Mouse (Mus musculus): ENCODE data around the gene Gpr171. TPM values are rescaled to one million over a fixed set of nuclear protein-coding genes. Genes with fewer than 3 reads are reported as not detected.
"Not testable (repeated sequence)": the region's sequence is repeated elsewhere in the genome, so short reads cannot be mapped to it uniquely, and the experiment has no call there.

The Gpr171 gene
- 0.91 and 1.0 TPM in 2 replicates for polyA plus RNA-seq (2015; fragmentation: Nextera tagmentation; extraction: Ambion mirVana)

GRCm38 (mm10) chr3:59101218-59101986 lies at the start of gene Gpr171:
Gpr171 (minus strand) TSS chr3:59101821.
- no peak within 1 kb of the TSS for H3K4me2 ChIP-seq (ENCODE audit: low read length)
- no peaks in the 10 kb centered on the region for H3K27me3 ChIP-seq (replicated peaks; ENCODE audit: control insufficient read depth, insufficient read depth, low read length)
- no peaks in the 10 kb centered on the region for H3K4me1 ChIP-seq (ENCODE audit: control insufficient read depth, insufficient read depth, low read depth, low read length)
- H3K9me3 ChIP-seq (ENCODE audit: control insufficient read depth, low read length): no peaks in the 10 kb centered on the region
- ATAC-seq: no peak
- H3K36me3 ChIP-seq (ENCODE audit: control insufficient read depth, insufficient read depth, low read length): no peaks in the 10 kb centered on the region
- no peak within 1 kb of the TSS for H3K4me3 ChIP-seq (ENCODE audit: low read length)
- no peak within 1 kb of the TSS for H3K9ac ChIP-seq (ENCODE audit: low read depth, low read length)
- H3K27ac ChIP-seq (ENCODE audit: low read depth, low read length): no peak within 1 kb of the TSS
- 87% methylated on average over 6 of the region's 6 CpGs for WGBS

GRCm38 (mm10) chr3:59150624-59151023 lies 49.0 kb upstream of the Gpr171 start:
- Histone ChIP-seq H3K9me3 (ENCODE audit: control insufficient read depth, low read length) (no peaks in the 10 kb centered on the region), H3K4me2 (ENCODE audit: low read length) (no peak overlapping the region), H3K27me3 (replicated peaks; ENCODE audit: control insufficient read depth, insufficient read depth, low read length) (no peaks in the 10 kb centered on the region), H3K36me3 (ENCODE audit: control insufficient read depth, insufficient read depth, low read length) (no peaks in the 10 kb centered on the region), H3K9ac (ENCODE audit: low read depth, low read length) (no peak overlapping the region), H3K4me1 (ENCODE audit: control insufficient read depth, insufficient read depth, low read depth, low read length) (no peaks in the 10 kb centered on the region), H3K4me3 (ENCODE audit: low read length) (no peak overlapping the region), H3K27ac (ENCODE audit: low read depth, low read length) (no peak overlapping the region)
- no peak for ATAC-seq
- WGBS: 99% methylated on average over 2 of the region's 2 CpGs

- no peaks in the 10 kb centered on the region for H3K27me3 ChIP-seq (replicated peaks; ENCODE audit: control insufficient read depth, insufficient read depth, low read length)
- H3K4me3 ChIP-seq (ENCODE audit: low read length): no peak overlapping the region
- H3K4me1 ChIP-seq (ENCODE audit: control insufficient read depth, insufficient read depth, low read depth, low read length): no peaks in the 10 kb centered on the region
- H3K9ac ChIP-seq (ENCODE audit: low read depth, low read length): no peak overlapping the region
- no peak overlapping the region for H3K4me2 ChIP-seq (ENCODE audit: low read length)
- no peaks in the 10 kb centered on the region for H3K36me3 ChIP-seq (ENCODE audit: control insufficient read depth, insufficient read depth, low read length)
- no peak overlapping the region for H3K27ac ChIP-seq (ENCODE audit: low read depth, low read length)
- H3K9me3 ChIP-seq (ENCODE audit: control insufficient read depth, low read length): no peaks in the 10 kb centered on the region
- no peak for ATAC-seq
These were observed 48.0 kb upstream of the Gpr171 start for GRCm38 (mm10) chr3:59149646-59150045.

GRCm38 (mm10) chr3:59145194-59145593 lies 43.6 kb upstream of the Gpr171 start:
- H3K4me3 ChIP-seq (ENCODE audit: low read length): no peak overlapping the region
- H3K9me3 ChIP-seq (ENCODE audit: control insufficient read depth, low read length): no peaks in the 10 kb centered on the region
- H3K4me2 ChIP-seq (ENCODE audit: low read length): no peak overlapping the region
- H3K27ac ChIP-seq (ENCODE audit: low read depth, low read length): no peak overlapping the region
- H3K36me3 ChIP-seq (ENCODE audit: control insufficient read depth, insufficient read depth, low read length): no peaks in the 10 kb centered on the region
- no peaks in the 10 kb centered on the region for H3K4me1 ChIP-seq (ENCODE audit: control insufficient read depth, insufficient read depth, low read depth, low read length)
- 84% methylated on average over 5 of the region's 5 CpGs for WGBS
- no peak for ATAC-seq
- no peak overlapping the region for H3K9ac ChIP-seq (ENCODE audit: low read depth, low read length)
- H3K27me3 ChIP-seq (replicated peaks; ENCODE audit: control insufficient read depth, insufficient read depth, low read length): no peaks in the 10 kb centered on the region

DNA sequence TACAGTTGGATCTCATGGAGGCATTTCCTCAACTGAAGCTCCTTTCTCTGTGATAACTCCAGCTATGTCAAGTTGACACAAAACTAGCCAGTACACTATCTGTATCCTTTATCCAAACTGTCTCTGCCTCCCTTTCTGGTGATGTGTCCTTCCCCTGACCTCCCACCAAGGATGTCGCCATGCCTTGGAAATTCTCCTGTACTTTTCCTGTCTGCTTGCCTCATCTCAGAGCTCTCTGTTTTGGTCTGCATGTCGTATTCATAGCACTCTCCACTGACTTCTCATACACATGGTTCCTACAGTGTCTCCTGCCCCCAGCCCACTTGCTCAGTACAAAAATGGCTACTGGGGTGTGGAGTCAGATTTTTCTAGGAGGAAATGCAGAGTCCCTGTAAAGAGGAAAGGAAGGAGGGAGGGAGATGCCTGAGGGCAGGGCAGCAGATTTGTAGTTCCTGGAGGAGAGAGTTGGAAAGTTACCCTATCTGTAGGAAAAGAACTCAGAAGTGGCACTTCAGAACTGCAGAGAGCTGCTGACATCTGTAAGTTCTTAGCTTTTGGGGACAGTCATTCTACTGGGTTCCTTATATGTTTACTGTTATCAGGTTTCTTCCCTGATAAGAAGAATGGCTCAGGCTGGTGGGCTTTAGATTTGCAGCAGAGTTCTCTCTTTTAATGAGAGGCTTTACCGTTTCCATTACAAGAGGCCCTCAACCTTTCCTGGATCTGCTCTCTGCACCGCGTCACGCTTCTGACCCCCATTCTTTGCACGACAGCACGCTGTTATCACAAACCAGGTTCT lies 40.1 kb upstream of the Gpr171 start:
- no peaks in the 10 kb centered on the region for H3K4me1 ChIP-seq (ENCODE audit: control insufficient read depth, insufficient read depth, low read depth, low read length)
- no peak overlapping the region for H3K4me2 ChIP-seq (ENCODE audit: low read length)
- H3K9ac ChIP-seq (ENCODE audit: low read depth, low read length): no peak overlapping the region
- no peak overlapping the region for H3K27ac ChIP-seq (ENCODE audit: low read depth, low read length)
- no peaks in the 10 kb centered on the region for H3K27me3 ChIP-seq (replicated peaks; ENCODE audit: control insufficient read depth, insufficient read depth, low read length)
- no peaks in the 10 kb centered on the region for H3K9me3 ChIP-seq (ENCODE audit: control insufficient read depth, low read length)
- H3K4me3 ChIP-seq (ENCODE audit: low read length): no peak overlapping the region
- no peaks in the 10 kb centered on the region for H3K36me3 ChIP-seq (ENCODE audit: control insufficient read depth, insufficient read depth, low read length)
- WGBS: 86% methylated on average over 8 of the region's 8 CpGs
- ATAC-seq: no peak

DNA sequence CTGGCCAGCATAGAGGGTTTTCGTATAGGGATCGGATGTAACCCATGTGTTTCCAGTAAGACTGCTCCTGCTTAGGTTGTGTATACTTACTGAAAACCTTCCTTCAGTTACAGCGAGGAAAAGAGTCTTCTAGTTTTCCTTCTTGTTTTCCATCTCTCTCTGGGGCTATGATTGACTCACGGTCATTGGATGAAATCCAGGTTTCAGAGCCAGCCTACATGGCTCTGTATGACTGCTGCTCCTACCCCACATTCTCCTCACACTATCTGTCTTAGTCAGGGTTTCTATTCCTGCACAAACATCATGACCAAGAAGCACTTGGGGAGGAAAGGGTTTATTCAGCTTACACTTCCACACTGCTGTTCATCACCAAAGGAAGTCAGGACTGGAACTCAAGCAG lies 39.3 kb upstream of the Gpr171 start:
- not testable (repeated sequence) for H3K9me3 ChIP-seq (ENCODE audit: control insufficient read depth, low read length); H3K9ac ChIP-seq (ENCODE audit: low read depth, low read length); H3K4me1 ChIP-seq (ENCODE audit: control insufficient read depth, insufficient read depth, low read depth, low read length); ATAC-seq; H3K36me3 ChIP-seq (ENCODE audit: control insufficient read depth, insufficient read depth, low read length); H3K4me2 ChIP-seq (ENCODE audit: low read length); H3K4me3 ChIP-seq (ENCODE audit: low read length); H3K27ac ChIP-seq (ENCODE audit: low read depth, low read length); H3K27me3 ChIP-seq (replicated peaks; ENCODE audit: control insufficient read depth, insufficient read depth, low read length)
- WGBS: 91% methylated on average over 4 of the region's 4 CpGs

- no peak overlapping the region for H3K9ac ChIP-seq (ENCODE audit: low read depth, low read length)
- no peak overlapping the region for H3K27ac ChIP-seq (ENCODE audit: low read depth, low read length)
- ATAC-seq: no peak
- no peaks in the 10 kb centered on the region for H3K27me3 ChIP-seq (replicated peaks; ENCODE audit: control insufficient read depth, insufficient read depth, low read length)
- no peaks in the 10 kb centered on the region for H3K36me3 ChIP-seq (ENCODE audit: control insufficient read depth, insufficient read depth, low read length)
- no peaks in the 10 kb centered on the region for H3K9me3 ChIP-seq (ENCODE audit: control insufficient read depth, low read length)
- H3K4me3 ChIP-seq (ENCODE audit: low read length): no peak overlapping the region
- H3K4me1 ChIP-seq (ENCODE audit: control insufficient read depth, insufficient read depth, low read depth, low read length): no peaks in the 10 kb centered on the region
- 78% methylated on average over 2 of the region's 2 CpGs for WGBS
- no peak overlapping the region for H3K4me2 ChIP-seq (ENCODE audit: low read length)
These were observed 38.5 kb upstream of the Gpr171 start for GRCm38 (mm10) chr3:59140115-59140514.

GRCm38 (mm10) chr3:59139651-59140051 lies 38.0 kb upstream of the Gpr171 start:
- H3K36me3 ChIP-seq (ENCODE audit: control insufficient read depth, insufficient read depth, low read length): no peaks in the 10 kb centered on the region
- no peaks in the 10 kb centered on the region for H3K27me3 ChIP-seq (replicated peaks; ENCODE audit: control insufficient read depth, insufficient read depth, low read length)
- H3K4me1 ChIP-seq (ENCODE audit: control insufficient read depth, insufficient read depth, low read depth, low read length): no peaks in the 10 kb centered on the region
- H3K4me2 ChIP-seq (ENCODE audit: low read length): no peak overlapping the region
- no peak overlapping the region for H3K9ac ChIP-seq (ENCODE audit: low read depth, low read length)
- ATAC-seq: no peak
- H3K9me3 ChIP-seq (ENCODE audit: control insufficient read depth, low read length): no peaks in the 10 kb centered on the region
- no peak overlapping the region for H3K27ac ChIP-seq (ENCODE audit: low read depth, low read length)
- no peak overlapping the region for H3K4me3 ChIP-seq (ENCODE audit: low read length)

DNA sequence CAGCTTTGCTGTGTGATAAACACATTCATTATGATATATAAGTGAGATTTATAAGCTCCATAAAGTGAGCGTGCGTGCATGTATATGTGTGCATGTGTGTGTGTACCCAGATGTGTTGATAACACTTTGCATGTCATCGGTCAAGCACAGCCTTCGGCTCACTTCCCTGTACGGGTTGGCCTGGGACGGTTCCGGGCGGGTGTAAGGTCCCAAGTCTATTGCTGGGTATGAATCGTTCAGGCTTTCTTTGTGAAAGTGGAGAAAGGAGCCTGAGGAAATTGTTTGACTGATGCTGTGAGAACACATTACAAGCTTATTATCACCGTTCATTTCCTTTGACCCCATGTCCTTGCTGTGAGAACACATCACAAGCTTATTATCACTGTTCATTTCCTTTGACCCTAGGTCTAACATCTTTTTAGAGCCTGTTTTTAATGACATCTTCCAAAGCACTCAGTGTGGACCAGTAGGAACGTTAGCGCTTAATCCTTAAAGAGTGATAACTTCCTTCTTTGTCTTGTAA lies 37.4 kb upstream of the Gpr171 start:
- H3K9ac ChIP-seq (ENCODE audit: low read depth, low read length): no peak overlapping the region
- no peaks in the 10 kb centered on the region for H3K27me3 ChIP-seq (replicated peaks; ENCODE audit: control insufficient read depth, insufficient read depth, low read length)
- no peaks in the 10 kb centered on the region for H3K9me3 ChIP-seq (ENCODE audit: control insufficient read depth, low read length)
- no peak for ATAC-seq
- H3K4me2 ChIP-seq (ENCODE audit: low read length): no peak overlapping the region
- H3K27ac ChIP-seq (ENCODE audit: low read depth, low read length): no peak overlapping the region
- H3K4me1 ChIP-seq (ENCODE audit: control insufficient read depth, insufficient read depth, low read depth, low read length): no peaks in the 10 kb centered on the region
- H3K36me3 ChIP-seq (ENCODE audit: control insufficient read depth, insufficient read depth, low read length): no peaks in the 10 kb centered on the region
- WGBS: 64% methylated on average over 12 of the region's 12 CpGs
- H3K4me3 ChIP-seq (ENCODE audit: low read length): no peak overlapping the region
